Mouse (Mus musculus) heart, postnatal 0 days (tissue): Measurements from ENCODE around the gene Pde4a. TPM values are rescaled to one million over a fixed set of nuclear protein-coding genes. Genes with fewer than 3 reads are reported as not detected.

Experiments used
- ATAC-seq: fragments of 200-750 bp; cut with Nextera tagmentation; 2 replicates; pipeline ENCODE4 v1.8.0; 2017; ENCODE audit warnings: low read depth, moderate number of reproducible peaks, moderate library complexity; ENCODE audit not compliant: insufficient read depth
- DNase-seq: peaks from one replicate; pipeline ENCODE4 v3.0.0-alpha.2; 2016; ENCODE audit warnings: low spot score
- H3K27ac ChIP-seq: fragments of 300-500 bp; sonication (generic); 2 replicates; pipeline ENCODE4 v1.5.1; 2014; ENCODE audit warnings: low read depth, mild to moderate bottlenecking
- H3K27me3 ChIP-seq: fragments of 300-500 bp; sonication (generic); 2 replicates; pipeline ENCODE4 v1.6.1; 2014; ENCODE audit warnings: low read length, mixed read lengths; ENCODE audit not compliant: control insufficient read depth, insufficient read depth
- H3K36me3 ChIP-seq: fragments of 300-500 bp; sonication (generic); replicated peaks from 2 replicates; pipeline ENCODE4 v1.6.1; 2014; ENCODE audit warnings: low read length, mixed read lengths; ENCODE audit not compliant: control insufficient read depth, insufficient read depth
- H3K4me1 ChIP-seq: fragments of 300-500 bp; sonication (generic); 2 replicates; pipeline ENCODE4 v1.6.1; 2014; ENCODE audit warnings: antibody characterized with exemption; ENCODE audit not compliant: control insufficient read depth, insufficient read depth
- H3K4me2 ChIP-seq: fragments of 300-500 bp; sonication (generic); 2 replicates; pipeline ENCODE4 v1.6.1; 2014; ENCODE audit warnings: low read depth, mild to moderate bottlenecking, low read length, moderate library complexity
- H3K4me3 ChIP-seq: fragments of 300-500 bp; sonication (generic); 2 replicates; pipeline ENCODE4 v1.5.1; 2014; ENCODE audit warnings: low read depth, low read length
- H3K9ac ChIP-seq: fragments of 300-500 bp; sonication (generic); replicated peaks from 2 replicates; pipeline ENCODE4 v1.6.1; 2014; ENCODE audit warnings: low read depth, low read length, mixed read lengths
- H3K9me3 ChIP-seq: fragments of 300-500 bp; sonication (generic); replicated peaks from 2 replicates; pipeline ENCODE4 v1.6.1; 2016; ENCODE audit warnings: low read length; ENCODE audit not compliant: control insufficient read depth
- CTCF ChIP-seq: IDR thresholded peaks from 2 replicates; pipeline ENCODE4 v1.5.1; 2016; ENCODE audit warnings: antibody characterized with exemption, control low read depth, low read depth
- EP300 ChIP-seq: IDR thresholded peaks from 2 replicates; pipeline ENCODE4 v1.6.1; 2016; ENCODE audit warnings: antibody characterized with exemption, low read depth
- WGBS: fragments of 180-500 bp; shearing (Covaris S2); extraction: QIAGEN DNeasy Blood & Tissue Kit; methylation state at CpG from one replicate; pipeline ENCODE4 v1.1.7; 2014; 5-methylcytosine and 5-hydroxymethylcytosine counted together
- polyA plus RNA-seq: library from polyadenylated mRNA; unstranded; fragments of >200 nt; fragmentation: Nextera tagmentation; extraction: Ambion mirVana; gene quantifications from 2 replicates; pipeline ENCODE4 v1.2.1, GENCODE M21; 2015
- total RNA-seq: library from RNA; depleted of rRNA; stranded (reverse); fragments of >200 nt; gene quantifications from 2 replicates; pipeline ENCODE4 v1.2.3, GENCODE M21; 2014; ENCODE audit warnings: low replicate concordance

Gene Pde4a
- total and polyA plus RNA-seq, 2 experiments from 2014 or later: 14.6 to 17.5 TPM

DNA sequence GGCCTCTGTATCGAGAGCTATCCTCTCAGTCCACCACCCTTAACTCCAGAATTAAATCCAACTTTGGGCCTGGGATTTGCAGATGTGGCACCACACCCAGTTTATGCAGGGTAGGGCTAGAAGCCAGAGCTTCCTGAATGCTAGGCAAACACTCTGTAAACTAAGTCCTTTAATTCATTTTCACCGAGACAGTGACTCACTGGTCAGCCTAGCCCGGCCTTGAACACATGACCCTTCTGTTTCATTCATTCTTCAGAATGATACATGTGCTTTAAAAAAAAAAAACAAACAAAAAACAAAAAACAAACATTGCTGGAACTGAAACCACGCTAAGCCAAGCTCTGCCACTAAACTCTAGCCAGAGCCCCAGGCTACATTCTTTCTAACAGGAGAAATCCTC lies 27.1 kb upstream of the Pde4a start:
- H3K4me2 ChIP-seq: no peak overlapping the region
- H3K36me3 ChIP-seq: peaks cover 54% of the 10 kb centered on the region
- 70% methylated on average over 4 of the region's 4 CpGs for WGBS
- TF ChIP-seq EP300: no peak
- no peak for TF ChIP-seq CTCF
- no peaks in the 10 kb centered on the region for H3K27me3 ChIP-seq
- ATAC-seq: no peak
- H3K9ac ChIP-seq: no peak overlapping the region
- no peaks in the 10 kb centered on the region for H3K9me3 ChIP-seq
- H3K27ac ChIP-seq: no peak overlapping the region
- H3K4me3 ChIP-seq: no peak overlapping the region
- DNase-seq: no peak
- H3K4me1 ChIP-seq: peaks cover 11% of the 10 kb centered on the region; the same call in 1 of the 2 replicates

DNA sequence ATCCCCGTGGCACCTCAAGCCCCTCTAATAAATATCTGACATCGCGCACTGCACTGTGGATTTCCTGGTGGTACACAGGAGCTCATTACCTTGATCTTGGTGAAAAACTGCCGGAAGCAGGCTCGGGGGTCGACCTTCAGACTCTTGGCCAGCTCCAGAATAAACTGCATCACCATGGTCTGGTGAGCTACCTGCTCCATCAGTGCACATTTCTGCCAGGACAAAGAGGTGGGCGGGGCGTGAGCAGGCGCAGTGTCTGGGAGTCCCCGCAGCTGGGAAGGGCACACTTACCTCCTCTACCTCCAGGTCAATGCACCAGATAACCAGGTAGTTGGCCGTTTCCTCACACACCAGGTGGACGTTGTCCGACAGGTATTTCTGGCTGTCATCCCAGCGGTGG lies 23.6 kb upstream of the Pde4a start:
- TF ChIP-seq EP300 (no peak), CTCF (no peak)
- no peak overlapping the region for H3K27ac ChIP-seq
- H3K4me3 ChIP-seq: no peak overlapping the region
- no peak overlapping the region for H3K9ac ChIP-seq
- H3K4me2 ChIP-seq: no peak overlapping the region
- peaks cover 4% of the 10 kb centered on the region for H3K4me1 ChIP-seq
- WGBS: 88% methylated on average over 14 of the region's 14 CpGs
- no peaks in the 10 kb centered on the region for H3K27me3 ChIP-seq
- no peak for DNase-seq
- H3K36me3 ChIP-seq: peaks cover 81% of the 10 kb centered on the region
- no peak for ATAC-seq
- H3K9me3 ChIP-seq: no peaks in the 10 kb centered on the region

- ATAC-seq: no peak
- Histone ChIP-seq H3K4me1 (peaks cover 27% of the 10 kb centered on the region), H3K9ac (no peak overlapping the region), H3K27ac (no peak overlapping the region), H3K4me2 (no peak overlapping the region), H3K36me3 (peaks cover 67% of the 10 kb centered on the region), H3K4me3 (no peak overlapping the region), H3K27me3 (no peaks in the 10 kb centered on the region), H3K9me3 (no peaks in the 10 kb centered on the region)
- TF ChIP-seq CTCF (no peak), EP300 (no peak)
- no peak for DNase-seq
- 92% methylated on average over 3 of the region's 3 CpGs for WGBS
These were observed 21.2 kb upstream of the Pde4a start for GRCm38 (mm10) chr9:21144361-21144760.

DNA sequence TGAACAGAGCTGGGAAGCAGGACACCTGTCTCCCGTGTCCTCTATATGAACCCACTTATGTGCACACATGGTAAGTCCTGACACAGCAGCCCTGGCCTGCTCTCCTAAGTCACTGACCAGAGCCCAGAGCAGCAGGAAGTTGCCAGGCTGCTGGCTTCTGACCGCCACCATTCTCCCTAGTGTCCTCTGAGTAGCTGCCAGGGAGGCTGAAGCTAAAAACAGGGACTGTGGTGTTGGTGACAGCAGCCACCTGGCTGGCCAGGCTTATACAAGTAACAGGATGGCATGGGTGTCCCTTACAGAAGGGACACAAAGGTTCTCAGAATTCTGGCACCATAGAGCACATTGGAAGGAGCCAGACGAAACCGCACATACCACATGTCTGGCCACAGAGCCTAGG lies 20.1 kb upstream of the Pde4a start:
- Histone ChIP-seq H3K27me3 (no peaks in the 10 kb centered on the region), H3K9me3 (no peaks in the 10 kb centered on the region), H3K9ac (no peak overlapping the region), H3K4me2 (no peak overlapping the region), H3K4me3 (no peak overlapping the region), H3K4me1 (peaks cover 27% of the 10 kb centered on the region), H3K27ac (no peak overlapping the region), H3K36me3 (peaks cover 56% of the 10 kb centered on the region)
- TF ChIP-seq EP300 (no peak), CTCF (no peak)
- 72% methylated on average over 4 of the region's 4 CpGs for WGBS
- no peak for ATAC-seq
- DNase-seq: no peak

- TF ChIP-seq CTCF: no peak
- TF ChIP-seq EP300: no peak
- ATAC-seq (0 out of 2 replicates have a peak, but pooled peaks have one; percentile 18), DNase-seq (peak; percentile 30)
- Histone ChIP-seq H3K4me2 (peak overlapping the region; percentile 35; the same call in 1 of the 2 replicates), H3K4me1 (peaks cover 27% of the 10 kb centered on the region), H3K27me3 (no peaks in the 10 kb centered on the region), H3K27ac (0 out of 2 replicates have a peak overlapping the region, but pooled peaks have one; percentile 37), H3K9me3 (no peaks in the 10 kb centered on the region), H3K36me3 (peaks cover 43% of the 10 kb centered on the region), H3K9ac (no peak overlapping the region; the same call in 1 of the 2 replicates), H3K4me3 (peak overlapping the region; percentile 5; the same call in 1 of the 2 replicates)
- WGBS: 31% methylated on average over 10 of the region's 10 CpGs
These were observed 18.8 kb upstream of the Pde4a start for GRCm38 (mm10) chr9:21146722-21147121.

DNA sequence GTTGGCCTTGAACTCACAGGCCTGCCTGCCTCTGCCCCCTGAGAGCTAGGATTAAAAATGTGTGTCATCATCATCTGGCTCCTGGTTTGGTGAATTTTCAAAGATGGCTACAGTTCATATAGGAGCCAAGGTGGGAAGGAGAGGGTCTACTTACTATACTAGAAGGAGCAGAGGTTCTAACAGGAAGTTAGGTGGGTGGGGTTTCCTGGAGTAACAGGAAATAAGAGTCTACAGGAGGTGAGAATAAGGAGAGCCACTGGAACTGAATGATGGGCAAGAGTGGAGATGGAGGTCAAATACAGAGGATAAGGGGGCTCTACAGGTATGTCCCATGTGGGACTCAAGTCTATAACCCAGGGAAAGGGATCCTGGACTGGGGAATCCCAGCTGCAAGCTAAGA lies 17.1 kb upstream of the Pde4a start:
- H3K36me3 ChIP-seq: peaks cover 26% of the 10 kb centered on the region
- ATAC-seq (no peak), DNase-seq (no peak)
- H3K27me3 ChIP-seq: no peaks in the 10 kb centered on the region
- H3K27ac ChIP-seq: no peak overlapping the region
- peak overlapping the region; percentile 70 for H3K9ac ChIP-seq
- peak overlapping the region; percentile 76 for H3K4me2 ChIP-seq
- H3K4me3 ChIP-seq: peak overlapping the region; percentile 84
- H3K4me1 ChIP-seq: peaks cover 36% of the 10 kb centered on the region
- TF ChIP-seq EP300 (no peak), CTCF (no peak)
- no peaks in the 10 kb centered on the region for H3K9me3 ChIP-seq
